Mouse (Mus musculus): ENCODE data around the gene Rab40c. TPM values are rescaled to one million over a fixed set of nuclear protein-coding genes. Genes with fewer than 3 reads are reported as not detected.
A peak's percentile ranks its signal among the peaks of the same experiment; 100 is the strongest.

Rab40c gene
- total and polyA plus RNA-seq, 3 experiments = 3.7 to 23.2 TPM; not detected in 1

DNA sequence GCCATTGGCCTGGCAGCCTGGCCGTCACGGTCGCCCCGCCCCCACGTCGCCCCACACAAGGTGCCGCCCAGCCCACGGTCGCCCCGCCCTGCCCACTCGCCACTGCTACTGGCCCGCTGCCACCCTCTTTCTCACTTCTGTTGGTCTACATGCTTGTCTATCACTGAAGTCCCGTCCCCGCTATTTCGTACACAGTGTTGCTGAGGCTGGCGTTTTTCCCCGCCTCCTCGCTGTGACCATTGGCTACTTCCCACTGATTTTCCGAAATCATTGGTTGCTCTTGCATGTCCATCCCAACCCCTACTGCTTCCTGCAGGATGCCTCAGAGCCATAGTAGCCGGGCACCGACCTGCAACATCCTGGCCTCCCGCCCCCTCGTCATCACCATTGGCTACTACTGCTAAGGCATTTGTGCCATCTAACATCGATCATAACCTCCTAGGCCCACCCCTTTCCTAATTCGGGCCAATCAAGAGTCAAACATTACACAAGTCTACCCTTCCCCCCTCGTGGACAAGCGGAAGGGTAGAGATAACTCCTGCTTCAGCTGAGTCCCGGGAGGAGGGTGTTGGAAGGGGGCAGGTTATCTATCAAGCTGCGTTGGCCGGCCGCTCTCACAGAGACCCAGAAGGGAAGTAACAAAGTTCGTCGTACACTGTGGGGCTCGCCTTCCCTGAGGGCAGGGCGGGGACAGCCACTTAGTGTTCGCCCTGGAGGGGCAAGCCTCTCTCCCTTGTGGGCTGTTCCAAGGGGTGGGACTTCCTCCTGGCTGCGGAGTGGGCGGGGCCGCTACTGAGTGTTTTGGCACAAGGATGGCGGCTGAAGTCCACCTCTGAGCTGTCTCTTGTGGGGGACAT lies 487 bp upstream of the Rab40c start:
- no peaks in the 10 kb centered on the region for H3K27me3 ChIP-seq (ENCODE audit: control insufficient read depth in 1 of 2, insufficient read depth in 2 of 2, low read length in 2 of 2)
- H3K79me2 ChIP-seq (ENCODE audit: control insufficient read depth, insufficient read depth, low read length, poor library complexity) = peaks cover 25% of the 10 kb centered on the region
- H3K4me3 ChIP-seq (ENCODE audit: control insufficient read depth in 1 of 2, insufficient read depth in 1 of 2, low read depth in 2 of 2, low read length in 2 of 2) = peak overlapping the region; percentile 76 to 86
- no peaks in the 10 kb centered on the region for H3K9me3 ChIP-seq (replicated peaks; ENCODE audit: insufficient read depth, low read length)
- H3K36me3 ChIP-seq (ENCODE audit: control insufficient read depth in 1 of 2, insufficient read depth in 2 of 2, low read length in 2 of 2) = peaks cover 0 to 17% of the 10 kb centered on the region in 2 experiments; a peak in 2 of 4 replicates
- peaks cover 2 to 23% of the 10 kb centered on the region in 2 experiments; a peak in 3 of 4 replicates for H3K4me1 ChIP-seq (ENCODE audit: control insufficient read depth in 1 of 2, insufficient read depth in 2 of 2, low read length in 2 of 2)
- peak overlapping the region; percentile 81 for H3K9ac ChIP-seq (ENCODE audit: control insufficient read depth, low read depth, low read length, poor library complexity, severe bottlenecking)
- peak overlapping the region; percentile 93 for H3K27ac ChIP-seq (ENCODE audit: control insufficient read depth, low read depth, low read length)
- DNase-seq (ENCODE audit: low read depth, low spot score) = peak; percentile 100
- TF ChIP-seq GABPA (IDR thresholded peaks at IDR 0.05; ENCODE audit: low read depth, low read length) (no peak), RAD21 (IDR thresholded peaks at IDR 0.05; ENCODE audit: low read depth, low read length) (no peak), TBP (IDR thresholded peaks at IDR 0.05; ENCODE audit: low read depth, low read length) (0 out of 2 replicates have a peak, but pooled peaks have one; percentile 31), CHD2 (IDR thresholded peaks at IDR 0.05; ENCODE audit: low read length) (peak; percentile 86), MAFK (IDR thresholded peaks at IDR 0.05; ENCODE audit: borderline replicate concordance, low read depth, low read length) (no peak), KAT2A (conservative IDR thresholded peaks at IDR 0.05; ENCODE audit: low read depth, low read length) (peak; percentile 56; the same call in 1 of the 2 replicates), NELFE (IDR thresholded peaks at IDR 0.05; ENCODE audit: low read depth, low read length) (peak; percentile 73), ZC3H11A (IDR thresholded peaks at IDR 0.05; ENCODE audit: low read depth, low read length) (no peak), CHD1 (IDR thresholded peaks at IDR 0.05; ENCODE audit: low read depth, low read length) (peak; percentile 89; the same call in 1 of the 2 replicates), POLR2AphosphoS2 (IDR thresholded peaks at IDR 0.05; ENCODE audit: low read length) (peak; percentile 59; the same call in 1 of the 2 replicates), ETS1 (IDR thresholded peaks at IDR 0.05; ENCODE audit: low read depth, low read length) (peak; percentile 94), UBTF (IDR thresholded peaks at IDR 0.05; ENCODE audit: borderline replicate concordance, insufficient read depth, low read depth, low read length) (0 out of 2 replicates have a peak, but pooled peaks have one; percentile 37), POLR2AphosphoS5 (IDR thresholded peaks at IDR 0.05; ENCODE audit: borderline replicate concordance, low read depth, low read length) (no peak), HCFC1 (IDR thresholded peaks at IDR 0.05; ENCODE audit: low read depth, low read length) (peak; percentile 79), TCF12 (IDR thresholded peaks at IDR 0.05; ENCODE audit: low read depth, low read length) (0 out of 2 replicates have a peak, but pooled peaks have one; percentile 12), MYB (IDR thresholded peaks at IDR 0.05; ENCODE audit: low read depth, low read length) (no peak), ELF1 (IDR thresholded peaks at IDR 0.05; ENCODE audit: low read depth, low read length) (peak; percentile 78), MAZ (IDR thresholded peaks at IDR 0.05; ENCODE audit: low read depth, low read length) (peak; percentile 70), GATA1 (IDR thresholded peaks at IDR 0.05; ENCODE audit: low read depth, low read length) (peak; percentile 71), E2F4 (IDR thresholded peaks at IDR 0.05; ENCODE audit: borderline replicate concordance, low read depth, low read length) (no peak), ZNF384 (IDR thresholded peaks at IDR 0.05; ENCODE audit: low read depth, low read length) (no peak), RCOR1 (IDR thresholded peaks at IDR 0.05; ENCODE audit: low read depth, low read length) (0 out of 2 replicates have a peak, but pooled peaks have one; percentile 19), USF1 (IDR thresholded peaks at IDR 0.05; ENCODE audit: low read depth, low read length) (peak; percentile 4; the same call in 1 of the 2 replicates), MXI1 (IDR thresholded peaks at IDR 0.05; ENCODE audit: low read depth, low read length) (peak; percentile 73; the same call in 1 of the 2 replicates), CTCF (IDR thresholded peaks at IDR 0.05 in 2 of 3, conservative IDR thresholded peaks at IDR 0.05 in 1 of 3; ENCODE audit: control insufficient read depth in 1 of 3, insufficient read depth in 1 of 3, low read depth in 2 of 3, low read length in 3 of 3, poor library complexity in 1 of 3, severe bottlenecking in 1 of 3) (no peak), POLR2A (IDR thresholded peaks at IDR 0.05; ENCODE audit: control insufficient read depth in 1 of 2, insufficient read depth in 1 of 2, low read depth in 1 of 2, low read length in 2 of 2, poor library complexity in 1 of 2) (peak; percentile 61 to 76; a peak in 3 of 4 replicates), ZKSCAN1 (IDR thresholded peaks at IDR 0.05; ENCODE audit: low read depth, low read length) (no peak), TAL1 (IDR thresholded peaks at IDR 0.05; ENCODE audit: low read length) (peak; percentile 17; the same call in 1 of the 2 replicates), MAX (IDR thresholded peaks at IDR 0.05; ENCODE audit: low read length) (peak; percentile 76), NRF1 (IDR thresholded peaks at IDR 0.05; ENCODE audit: insufficient read depth, low read depth, low read length, poor library complexity, severe bottlenecking) (peak; percentile 41; the same call in 1 of the 2 replicates), MYC (IDR thresholded peaks at IDR 0.05; ENCODE audit: low read depth, low read length) (peak; percentile 13; the same call in 1 of the 2 replicates), SMC3 (IDR thresholded peaks at IDR 0.05; ENCODE audit: low read depth, low read length) (no peak), JUND (IDR thresholded peaks at IDR 0.05; ENCODE audit: low read depth, low read length) (no peak), EP300 (IDR thresholded peaks at IDR 0.05; ENCODE audit: low read depth in 1 of 2, low read length in 2 of 2) (peak; percentile 8 to 63; a peak in 2 of 4 replicates), SIN3A (IDR thresholded peaks at IDR 0.05; ENCODE audit: low read length) (peak; percentile 95)

All from MEL (cell line).